Mouse (Mus musculus) kidney, adult 2 months (tissue): Measurements from ENCODE around the gene Dmrtc2.

Experiments used
- CTCF ChIP-seq: fragments of 200-500 bp; conservative IDR thresholded peaks from 2 replicates; pipeline ENCODE4 v1.5.1; 2011; ENCODE audit warnings: low read depth, mild to moderate bottlenecking, control low read depth, low read length, moderate library complexity, mixed read lengths; ENCODE audit not compliant: insufficient read depth, insufficient read length
- POLR2A ChIP-seq: fragments of 200-500 bp; IDR thresholded peaks from one replicate; pipeline ENCODE4 v1.6.1; 2011; ENCODE audit warnings: low read depth, low read length, control low read depth

- TF ChIP-seq CTCF (no peak), POLR2A (no peak)
Measured at GRCm38 (mm10) chr7:24897959-24898358, 28.1 kb downstream of the Dmrtc2 start.
